ENCODE assay signal across 8 mouse cellular contexts in genomic region chr15:27856050-27856787, GRCm38 (mm10).
A peak's percentile ranks its signal among the peaks of the same experiment; 100 is the strongest.
DNase-seq lines count a peak whose midpoint lies in the region; ATAC-seq lines count a peak whose summit lies in the region.

No protein-coding gene starts in this region.

- H3K9me3 ChIP-seq in embryonic facial prominence, embryonic 13.5 days, result no peaks in the 10 kb centered on the region
- H3K9me3 ChIP-seq in forebrain, embryonic 12.5 days, result no peaks in the 10 kb centered on the region

- 76% methylated on average over 29 of the region's 29 CpGs for WGBS in embryonic facial prominence, embryonic 13.5 days
- WGBS in forebrain, embryonic 12.5 days, result 73% methylated on average over 29 of the region's 29 CpGs

- intact Hi-C loops in heart, postnatal 25 days (cut with DNase I), result loop anchor here (10.0 kb wide), 1 partner anchor 329 kb away; no protein-coding TSS in a partner anchor

- H3K36me3 ChIP-seq in embryonic facial prominence, embryonic 13.5 days, result peaks cover 57% of the 10 kb centered on the region
- peaks cover 58% of the 10 kb centered on the region for H3K36me3 ChIP-seq in forebrain, embryonic 12.5 days (replicated peaks)

- H3K4me2 ChIP-seq in embryonic facial prominence, embryonic 13.5 days, result no peak overlapping the region
- no peak overlapping the region for H3K4me2 ChIP-seq in forebrain, embryonic 12.5 days

- no peaks in the 10 kb centered on the region for H3K27me3 ChIP-seq in embryonic facial prominence, embryonic 13.5 days
- H3K27me3 ChIP-seq in forebrain, embryonic 12.5 days, result no peaks in the 10 kb centered on the region

- 0 out of 2 replicates have a peak overlapping the region, but pooled peaks have one; percentile 17 for H3K27ac ChIP-seq in embryonic facial prominence, embryonic 13.5 days
- no peak overlapping the region for H3K27ac ChIP-seq in forebrain, embryonic 12.5 days

- peak; percentile 38 to 42 for DNase-seq in heart, adult 18-20 months
- no peak for DNase-seq in heart, postnatal 25 days (ENCODE audit: low spot score)
- peak; percentile 28 to 41 for DNase-seq in lung, postnatal 4 days
- no peak for DNase-seq in gastrocnemius, postnatal 4 days (ENCODE audit: low spot score in 2 of 2)
- no peak for DNase-seq in testis, postnatal 10 days (ENCODE audit: low spot score)

- no peak for ATAC-seq in embryonic facial prominence, embryonic 13.5 days (ENCODE audit: insufficient number of reproducible peaks, insufficient read depth, low FRiP score, low TSS enrichment, low read depth)
- ATAC-seq in inflammation-experienced regulatory T-cells, adult 6 months, result peak; percentile 71
- ATAC-seq in forebrain, embryonic 12.5 days (ENCODE audit: low FRiP score), result no peak

- H3K4me1 ChIP-seq in embryonic facial prominence, embryonic 13.5 days, result peaks cover 17% of the 10 kb centered on the region
- no peaks in the 10 kb centered on the region for H3K4me1 ChIP-seq in forebrain, embryonic 12.5 days

- H3K9ac ChIP-seq in embryonic facial prominence, embryonic 13.5 days, result 0 out of 2 replicates have a peak overlapping the region, but pooled peaks have one; percentile 6
- no peak overlapping the region for H3K9ac ChIP-seq in forebrain, embryonic 12.5 days

- no peak overlapping the region for H3K4me3 ChIP-seq in embryonic facial prominence, embryonic 13.5 days
- H3K4me3 ChIP-seq in forebrain, embryonic 12.5 days (replicated peaks), result no peak overlapping the region

Comparison
In these comparisons a context has a peak if more than half of its experiments do, and no peak if none do; other contexts are left out.
1. DNase-seq: peak in heart, adult 18-20 months (2 of 2) and lung, postnatal 4 days (2 of 2); none in heart, postnatal 25 days (single experiment), gastrocnemius, postnatal 4 days (0 of 2) and testis, postnatal 10 days (single experiment).